Mouse (Mus musculus): ENCODE data around the gene Tm6sf1.

DNA sequence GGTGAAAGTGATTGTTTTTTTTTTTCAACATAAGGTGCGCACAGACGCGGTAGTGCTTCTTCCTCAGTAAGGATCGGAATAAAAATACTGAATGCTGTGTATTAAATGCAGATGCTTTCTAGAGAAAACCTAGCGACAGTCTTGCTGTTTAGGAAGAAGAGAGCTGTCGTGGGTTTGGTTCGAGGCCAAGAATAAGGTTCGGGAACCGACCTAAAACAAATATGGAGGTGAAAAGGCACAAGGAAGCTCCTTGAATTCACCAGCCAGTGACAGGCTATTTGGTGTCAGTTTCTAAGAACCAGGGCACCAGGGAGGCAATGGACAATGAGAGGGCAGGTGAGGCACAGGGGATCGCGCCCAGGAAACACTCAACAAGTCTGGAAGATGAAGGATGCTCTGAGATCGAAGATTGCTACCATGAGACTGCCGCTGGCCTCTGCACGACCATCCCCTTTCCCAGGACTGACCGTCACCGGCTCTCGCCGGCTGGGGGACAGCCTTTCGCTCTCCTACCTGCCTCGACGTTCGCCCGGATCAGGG is 74.3 kb downstream of the Tm6sf1 start:
- no peak for TF ChIP-seq POLR2AphosphoS2 (IDR thresholded peaks at IDR 0.05; ENCODE audit: low read depth, low read length)
- no peak for TF ChIP-seq SMC3 (IDR thresholded peaks at IDR 0.05; ENCODE audit: low read depth, low read length)

Measured in CH12.LX (cell line).